Mouse (Mus musculus): ENCODE data around the gene Herc2. TPM values are rescaled to one million over a fixed set of nuclear protein-coding genes. Genes with fewer than 3 reads are reported as not detected.

Gene Herc2
- polyA plus RNA-seq, 1 experiment from 2014 or later = 30.1 TPM

- H3K9me3 ChIP-seq (ENCODE audit: control insufficient read depth, low read length) = no peaks in the 10 kb centered on the region
- H3K36me3 ChIP-seq (ENCODE audit: control insufficient read depth, insufficient read depth, low read length) = no peaks in the 10 kb centered on the region
- WGBS = under 1% methylated on average over 18 of the region's 18 CpGs
- H3K4me3 ChIP-seq (ENCODE audit: low read depth, low read length) = peak overlapping the region; percentile 75
- no peaks in the 10 kb centered on the region for H3K27me3 ChIP-seq (ENCODE audit: control insufficient read depth, insufficient read depth, low read length)
- H3K9ac ChIP-seq (ENCODE audit: low read length) = peak overlapping the region; percentile 82
- H3K27ac ChIP-seq (ENCODE audit: low read depth, low read length) = peak overlapping the region; percentile 80
- peak; percentile 44 for ATAC-seq (replicated peaks; ENCODE audit: low FRiP score)
- no peak for DNase-seq (ENCODE audit: low spot score)
- no peaks in the 10 kb centered on the region; the same call in 1 of the 2 replicates for H3K4me1 ChIP-seq (replicated peaks; ENCODE audit: control insufficient read depth, insufficient read depth, low read length)
- H3K4me2 ChIP-seq (ENCODE audit: low read depth, low read length, severe bottlenecking) = peak overlapping the region; percentile 70
Measured at GRCm38 (mm10) chr7:56050487-56050911, 503 bp downstream of the Herc2 start.

- no peak overlapping the region for H3K9ac ChIP-seq (ENCODE audit: low read length)
- no peaks in the 10 kb centered on the region; the same call in 1 of the 2 replicates for H3K4me1 ChIP-seq (replicated peaks; ENCODE audit: control insufficient read depth, insufficient read depth, low read length)
- no peaks in the 10 kb centered on the region for H3K9me3 ChIP-seq (ENCODE audit: control insufficient read depth, low read length)
- no peaks in the 10 kb centered on the region; the same call in 1 of the 2 replicates for H3K36me3 ChIP-seq (ENCODE audit: control insufficient read depth, insufficient read depth, low read length)
- no peak overlapping the region for H3K27ac ChIP-seq (ENCODE audit: low read depth, low read length)
- ATAC-seq (replicated peaks; ENCODE audit: low FRiP score) = no peak
- H3K27me3 ChIP-seq (ENCODE audit: control insufficient read depth, insufficient read depth, low read length) = no peaks in the 10 kb centered on the region
- no peak overlapping the region for H3K4me3 ChIP-seq (ENCODE audit: low read depth, low read length)
- H3K4me2 ChIP-seq (ENCODE audit: low read depth, low read length, severe bottlenecking) = no peak overlapping the region
- no peak for DNase-seq (ENCODE audit: low spot score)
Measured at GRCm38 (mm10) chr7:56052996-56053395, 3.0 kb downstream of the Herc2 start.

- H3K27me3 ChIP-seq (ENCODE audit: control insufficient read depth, insufficient read depth, low read length) = no peaks in the 10 kb centered on the region
- no peaks in the 10 kb centered on the region for H3K9me3 ChIP-seq (ENCODE audit: control insufficient read depth, low read length)
- DNase-seq (ENCODE audit: low spot score) (no peak), ATAC-seq (replicated peaks; ENCODE audit: low FRiP score) (no peak)
- no peak overlapping the region for H3K9ac ChIP-seq (ENCODE audit: low read length)
- no peaks in the 10 kb centered on the region; the same call in 1 of the 2 replicates for H3K4me1 ChIP-seq (replicated peaks; ENCODE audit: control insufficient read depth, insufficient read depth, low read length)
- no peak overlapping the region for H3K4me2 ChIP-seq (ENCODE audit: low read depth, low read length, severe bottlenecking)
- WGBS = 90% methylated on average over 3 of the region's 3 CpGs
- H3K27ac ChIP-seq (ENCODE audit: low read depth, low read length) = no peak overlapping the region
- H3K4me3 ChIP-seq (ENCODE audit: low read depth, low read length) = no peak overlapping the region
- H3K36me3 ChIP-seq (ENCODE audit: control insufficient read depth, insufficient read depth, low read length) = no peaks in the 10 kb centered on the region; the same call in 1 of the 2 replicates
Measured at GRCm38 (mm10) chr7:56055338-56055737, 5.3 kb downstream of the Herc2 start.

- no peaks in the 10 kb centered on the region for H3K4me1 ChIP-seq (replicated peaks; ENCODE audit: control insufficient read depth, insufficient read depth, low read length)
- ATAC-seq (replicated peaks; ENCODE audit: low FRiP score) = no peak
- H3K4me3 ChIP-seq (ENCODE audit: low read depth, low read length) = no peak overlapping the region
- DNase-seq (ENCODE audit: low spot score) = no peak
- H3K9ac ChIP-seq (ENCODE audit: low read length) = no peak overlapping the region
- H3K36me3 ChIP-seq (ENCODE audit: control insufficient read depth, insufficient read depth, low read length) = no peaks in the 10 kb centered on the region
- H3K9me3 ChIP-seq (ENCODE audit: control insufficient read depth, low read length) = no peaks in the 10 kb centered on the region
- no peak overlapping the region for H3K27ac ChIP-seq (ENCODE audit: low read depth, low read length)
- no peak overlapping the region for H3K4me2 ChIP-seq (ENCODE audit: low read depth, low read length, severe bottlenecking)
- H3K27me3 ChIP-seq (ENCODE audit: control insufficient read depth, insufficient read depth, low read length) = no peaks in the 10 kb centered on the region
- WGBS = 82% methylated on average over 1 of the region's 1 CpGs
Measured at GRCm38 (mm10) chr7:56064876-56065275, 14.9 kb downstream of the Herc2 start.

GRCm38 (mm10) chr7:56066136-56066535 is 16.1 kb downstream of the Herc2 start:
- H3K9ac ChIP-seq (ENCODE audit: low read length) = no peak overlapping the region
- H3K36me3 ChIP-seq (ENCODE audit: control insufficient read depth, insufficient read depth, low read length) = no peaks in the 10 kb centered on the region
- H3K4me1 ChIP-seq (replicated peaks; ENCODE audit: control insufficient read depth, insufficient read depth, low read length) = no peaks in the 10 kb centered on the region
- no peak overlapping the region for H3K4me2 ChIP-seq (ENCODE audit: low read depth, low read length, severe bottlenecking)
- no peaks in the 10 kb centered on the region for H3K9me3 ChIP-seq (ENCODE audit: control insufficient read depth, low read length)
- no peak overlapping the region for H3K4me3 ChIP-seq (ENCODE audit: low read depth, low read length)
- DNase-seq (ENCODE audit: low spot score) = no peak
- no peaks in the 10 kb centered on the region for H3K27me3 ChIP-seq (ENCODE audit: control insufficient read depth, insufficient read depth, low read length)
- no peak overlapping the region for H3K27ac ChIP-seq (ENCODE audit: low read depth, low read length)
- no peak for ATAC-seq (replicated peaks; ENCODE audit: low FRiP score)
- WGBS = 88% methylated on average over 2 of the region's 2 CpGs

- 98% methylated on average over 1 of the region's 1 CpGs for WGBS
- DNase-seq (ENCODE audit: low spot score) = no peak
- Histone ChIP-seq H3K4me2 (ENCODE audit: low read depth, low read length, severe bottlenecking) (no peak overlapping the region), H3K4me3 (ENCODE audit: low read depth, low read length) (no peak overlapping the region), H3K27ac (ENCODE audit: low read depth, low read length) (no peak overlapping the region), H3K9me3 (ENCODE audit: control insufficient read depth, low read length) (no peaks in the 10 kb centered on the region), H3K9ac (ENCODE audit: low read length) (no peak overlapping the region), H3K27me3 (ENCODE audit: control insufficient read depth, insufficient read depth, low read length) (no peaks in the 10 kb centered on the region), H3K36me3 (ENCODE audit: control insufficient read depth, insufficient read depth, low read length) (no peaks in the 10 kb centered on the region), H3K4me1 (replicated peaks; ENCODE audit: control insufficient read depth, insufficient read depth, low read length) (no peaks in the 10 kb centered on the region)
- no peak for ATAC-seq (replicated peaks; ENCODE audit: low FRiP score)
Measured at GRCm38 (mm10) chr7:56066634-56067033, 16.6 kb downstream of the Herc2 start.

- ATAC-seq (replicated peaks; ENCODE audit: low FRiP score) (no peak), DNase-seq (ENCODE audit: low spot score) (no peak)
- no peaks in the 10 kb centered on the region for H3K9me3 ChIP-seq (ENCODE audit: control insufficient read depth, low read length)
- H3K9ac ChIP-seq (ENCODE audit: low read length) = no peak overlapping the region
- no peaks in the 10 kb centered on the region for H3K27me3 ChIP-seq (ENCODE audit: control insufficient read depth, insufficient read depth, low read length)
- H3K4me1 ChIP-seq (replicated peaks; ENCODE audit: control insufficient read depth, insufficient read depth, low read length) = no peaks in the 10 kb centered on the region
- H3K4me3 ChIP-seq (ENCODE audit: low read depth, low read length) = no peak overlapping the region
- H3K27ac ChIP-seq (ENCODE audit: low read depth, low read length) = no peak overlapping the region
- no peaks in the 10 kb centered on the region for H3K36me3 ChIP-seq (ENCODE audit: control insufficient read depth, insufficient read depth, low read length)
- WGBS = 93% methylated on average over 4 of the region's 4 CpGs
- no peak overlapping the region for H3K4me2 ChIP-seq (ENCODE audit: low read depth, low read length, severe bottlenecking)
Measured at GRCm38 (mm10) chr7:56071724-56072123, 21.7 kb downstream of the Herc2 start.

- Histone ChIP-seq H3K36me3 (ENCODE audit: control insufficient read depth, insufficient read depth, low read length) (no peaks in the 10 kb centered on the region), H3K27ac (ENCODE audit: low read depth, low read length) (no peak overlapping the region), H3K4me2 (ENCODE audit: low read depth, low read length, severe bottlenecking) (no peak overlapping the region), H3K9me3 (ENCODE audit: control insufficient read depth, low read length) (no peaks in the 10 kb centered on the region), H3K9ac (ENCODE audit: low read length) (no peak overlapping the region), H3K4me3 (ENCODE audit: low read depth, low read length) (no peak overlapping the region), H3K4me1 (replicated peaks; ENCODE audit: control insufficient read depth, insufficient read depth, low read length) (no peaks in the 10 kb centered on the region), H3K27me3 (ENCODE audit: control insufficient read depth, insufficient read depth, low read length) (no peaks in the 10 kb centered on the region)
- WGBS = 90% methylated on average over 2 of the region's 2 CpGs
- no peak for ATAC-seq (replicated peaks; ENCODE audit: low FRiP score)
- no peak for DNase-seq (ENCODE audit: low spot score)
Measured at GRCm38 (mm10) chr7:56083034-56083433, 33.0 kb downstream of the Herc2 start.

GRCm38 (mm10) chr7:56089097-56089496 is 39.1 kb downstream of the Herc2 start:
- H3K36me3 ChIP-seq (ENCODE audit: control insufficient read depth, insufficient read depth, low read length) = no peaks in the 10 kb centered on the region; the same call in 1 of the 2 replicates
- ATAC-seq (replicated peaks; ENCODE audit: low FRiP score) = no peak
- 90% methylated on average over 3 of the region's 3 CpGs for WGBS
- DNase-seq (ENCODE audit: low spot score) = no peak
- no peak overlapping the region for H3K9ac ChIP-seq (ENCODE audit: low read length)
- H3K4me3 ChIP-seq (ENCODE audit: low read depth, low read length) = no peak overlapping the region
- H3K27ac ChIP-seq (ENCODE audit: low read depth, low read length) = no peak overlapping the region
- H3K27me3 ChIP-seq (ENCODE audit: control insufficient read depth, insufficient read depth, low read length) = no peaks in the 10 kb centered on the region
- no peaks in the 10 kb centered on the region for H3K4me1 ChIP-seq (replicated peaks; ENCODE audit: control insufficient read depth, insufficient read depth, low read length)
- no peaks in the 10 kb centered on the region for H3K9me3 ChIP-seq (ENCODE audit: control insufficient read depth, low read length)
- no peak overlapping the region for H3K4me2 ChIP-seq (ENCODE audit: low read depth, low read length, severe bottlenecking)

Data from forebrain, embryonic 11.5 days (tissue).